Mouse (Mus musculus) heart, embryonic 13.5 days (tissue): ENCODE data around the gene Gpr146. TPM values are rescaled to one million over a fixed set of nuclear protein-coding genes. Genes with fewer than 3 reads are reported as not detected.

Experiments
- ATAC-seq: fragments of 200-750 bp; cut with Nextera tagmentation; 2 replicates; pipeline ENCODE4 v1.8.0; 2017; ENCODE audit warnings: moderate TSS enrichment; ENCODE audit not compliant: insufficient number of reproducible peaks, low FRiP score, low TSS enrichment; ENCODE audit errors: extremely low read depth
- H3K27ac ChIP-seq: fragments of 300-500 bp; sonication (generic); replicated peaks from 2 replicates; pipeline ENCODE4 v1.5.1; 2015; ENCODE audit warnings: moderate library complexity, mild to moderate bottlenecking, inconsistent platforms
- H3K27me3 ChIP-seq: fragments of 300-500 bp; sonication (generic); replicated peaks from 2 replicates; pipeline ENCODE4 v1.6.1; 2015; ENCODE audit warnings: mild to moderate bottlenecking, inconsistent platforms
- H3K36me3 ChIP-seq: fragments of 300-500 bp; sonication (generic); 2 replicates; pipeline ENCODE4 v1.6.1; 2015; ENCODE audit warnings: mild to moderate bottlenecking, inconsistent platforms
- H3K4me1 ChIP-seq: fragments of 300-500 bp; sonication (generic); 2 replicates; pipeline ENCODE4 v1.6.1; 2015; ENCODE audit warnings: inconsistent platforms
- H3K4me2 ChIP-seq: fragments of 300-500 bp; sonication (generic); 2 replicates; pipeline ENCODE4 v1.6.1; 2015; ENCODE audit warnings: inconsistent platforms, mild to moderate bottlenecking, moderate library complexity
- H3K4me3 ChIP-seq: fragments of 300-500 bp; sonication (generic); 2 replicates; pipeline ENCODE4 v1.5.1; 2015; ENCODE audit warnings: moderate library complexity, mild to moderate bottlenecking, inconsistent platforms
- H3K9ac ChIP-seq: fragments of 300-500 bp; sonication (generic); 2 replicates; pipeline ENCODE4 v1.6.1; 2015; ENCODE audit warnings: inconsistent platforms, mild to moderate bottlenecking, moderate library complexity
- H3K9me3 ChIP-seq: fragments of 300-500 bp; sonication (generic); 2 replicates; pipeline ENCODE4 v1.6.1; 2016; ENCODE audit warnings: inconsistent platforms
- WGBS: fragments of 180-500 bp; shearing (Covaris S2); methylation state at CpG from one replicate; pipeline ENCODE4 v1.1.7; 2015; ENCODE audit warnings: mixed read lengths; 5-methylcytosine and 5-hydroxymethylcytosine counted together
- polyA plus RNA-seq: library from polyadenylated mRNA; unstranded; fragments of >200 nt; fragmentation: Nextera tagmentation; extraction: Ambion mirVana; gene quantifications from 2 replicates; pipeline ENCODE4 v1.2.1, GENCODE M21; 2015

Gene Gpr146
- polyA plus RNA-seq, 1 experiment from 2014 or later = 7.0 TPM

DNA sequence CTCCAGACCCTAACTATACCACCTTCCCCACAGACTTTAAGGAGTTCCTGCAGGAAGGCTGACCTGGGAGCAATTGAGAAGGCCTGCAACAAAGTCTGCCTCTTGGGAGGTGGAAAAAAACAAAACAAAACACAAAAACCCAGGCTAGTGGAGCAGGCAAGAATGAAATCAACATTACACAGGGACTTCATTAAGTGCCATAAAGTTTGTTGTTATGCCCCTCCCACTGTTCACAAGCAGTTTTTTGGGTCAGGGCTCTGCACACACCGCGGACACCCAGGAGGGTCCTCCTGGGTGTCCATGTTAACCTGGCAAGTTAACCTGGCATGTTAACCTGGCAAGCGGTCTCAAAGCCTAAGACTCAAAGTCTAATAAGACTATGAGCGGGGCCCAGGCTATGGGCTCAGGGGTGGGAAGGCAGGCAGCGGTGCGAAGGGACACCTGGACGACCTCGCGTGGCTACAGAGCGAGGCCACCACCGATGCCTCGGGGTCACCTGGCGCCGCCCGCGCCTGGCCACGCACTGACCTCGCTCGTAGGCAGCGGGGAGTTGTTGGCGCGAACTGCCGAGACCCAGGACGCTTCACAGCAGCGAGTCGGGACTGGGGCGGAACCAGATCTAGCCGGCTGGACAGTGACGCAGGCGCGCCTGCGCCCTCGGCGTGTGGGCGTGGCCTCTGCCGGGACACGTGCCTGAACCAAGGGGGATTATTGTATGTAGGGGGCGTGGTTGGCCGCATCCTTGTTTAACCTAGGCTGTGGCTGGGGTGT is 5.7 kb upstream of the Gpr146 start:
- Histone ChIP-seq H3K9ac (peak overlapping the region; percentile 96), H3K27me3 (no peaks in the 10 kb centered on the region), H3K27ac (peak overlapping the region; percentile 87), H3K4me2 (peak overlapping the region; percentile 88), H3K4me1 (peaks cover 49% of the 10 kb centered on the region), H3K4me3 (peak overlapping the region; percentile 72), H3K36me3 (no peaks in the 10 kb centered on the region), H3K9me3 (no peaks in the 10 kb centered on the region)
- peak; percentile 89 for ATAC-seq
- WGBS = 2% methylated on average over 39 of the region's 39 CpGs

DNA sequence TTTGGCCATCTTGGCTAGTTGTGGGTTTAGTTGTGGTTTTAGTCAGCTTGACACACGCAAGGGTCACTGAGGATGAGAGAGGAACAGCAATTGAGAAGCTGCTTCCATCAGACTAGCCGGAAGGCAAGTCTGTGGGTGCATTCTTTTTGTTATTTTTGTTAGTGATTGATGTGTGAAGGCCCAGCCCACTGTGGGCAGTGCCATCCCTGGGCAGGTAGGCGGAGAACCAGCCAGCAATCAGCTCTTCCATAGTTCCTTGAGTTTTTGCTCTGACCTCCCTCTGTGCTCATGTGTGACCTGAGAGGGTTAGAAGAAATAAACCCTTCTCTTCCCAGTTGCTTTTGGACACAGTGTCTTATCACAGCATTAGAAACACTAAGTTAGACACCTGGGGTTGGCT is 4.4 kb upstream of the Gpr146 start:
- H3K27ac ChIP-seq = no peak overlapping the region
- H3K36me3 ChIP-seq = no peaks in the 10 kb centered on the region
- 73% methylated on average over 3 of the region's 3 CpGs for WGBS
- no peaks in the 10 kb centered on the region for H3K27me3 ChIP-seq
- H3K4me1 ChIP-seq = peaks cover 62% of the 10 kb centered on the region
- no peak for ATAC-seq
- no peaks in the 10 kb centered on the region for H3K9me3 ChIP-seq
- H3K4me2 ChIP-seq = no peak overlapping the region
- H3K4me3 ChIP-seq = no peak overlapping the region
- no peak overlapping the region for H3K9ac ChIP-seq

DNA sequence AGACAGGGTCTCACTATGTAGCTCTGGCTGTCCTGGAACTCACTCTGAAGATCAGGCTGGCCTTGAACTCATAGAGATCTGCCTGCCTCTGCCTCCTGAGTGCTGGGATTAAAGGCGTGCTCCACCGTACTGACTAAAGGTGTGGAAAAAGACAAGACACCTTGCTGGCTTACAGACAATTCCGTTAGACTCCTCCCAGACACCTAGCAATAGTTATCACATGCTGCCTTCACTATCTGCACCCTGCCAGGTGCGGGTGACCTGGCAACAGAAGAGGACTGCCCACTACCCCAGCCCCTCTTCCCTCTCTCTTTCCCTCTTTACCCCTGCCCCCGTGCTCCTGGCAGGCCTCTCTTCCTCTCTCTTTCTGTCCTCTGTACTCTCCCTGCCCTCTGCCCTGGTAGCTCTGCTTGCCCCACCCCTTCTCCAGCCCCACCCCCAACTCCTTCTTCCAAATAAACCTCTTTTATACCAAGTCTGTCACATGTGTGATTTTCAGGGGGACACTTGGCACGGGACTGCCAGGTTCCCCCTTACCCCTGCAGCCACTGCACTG is 3.5 kb upstream of the Gpr146 start:
- no peak overlapping the region for H3K9ac ChIP-seq
- H3K27ac ChIP-seq = no peak overlapping the region
- peaks cover 70% of the 10 kb centered on the region for H3K4me1 ChIP-seq
- no peak for ATAC-seq
- H3K36me3 ChIP-seq = no peaks in the 10 kb centered on the region
- no peaks in the 10 kb centered on the region for H3K27me3 ChIP-seq
- H3K4me3 ChIP-seq = no peak overlapping the region
- H3K9me3 ChIP-seq = no peaks in the 10 kb centered on the region
- H3K4me2 ChIP-seq = no peak overlapping the region
- 72% methylated on average over 6 of the region's 6 CpGs for WGBS

DNA sequence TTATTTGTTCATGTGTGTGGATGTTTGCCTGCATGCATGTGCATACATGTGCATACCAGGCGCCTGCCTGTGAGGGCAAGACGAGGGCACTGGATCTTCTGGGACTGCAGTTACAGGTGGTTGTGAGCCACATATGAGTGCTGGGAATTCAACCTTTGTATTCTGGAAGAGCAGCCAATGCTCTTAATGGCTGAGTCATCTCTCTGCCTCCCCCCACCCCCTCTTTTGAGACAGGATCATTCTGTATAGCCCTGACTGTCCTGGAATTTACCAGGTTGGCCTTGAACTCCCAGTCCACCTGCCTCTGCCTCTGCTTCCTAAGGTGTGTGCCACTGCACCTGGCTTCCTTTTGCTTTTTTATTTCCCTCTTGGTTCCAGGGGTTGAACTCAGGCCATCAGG is 2.7 kb upstream of the Gpr146 start:
- H3K27me3 ChIP-seq = no peaks in the 10 kb centered on the region
- H3K27ac ChIP-seq = no peak overlapping the region
- H3K4me1 ChIP-seq = peaks cover 74% of the 10 kb centered on the region
- ATAC-seq = no peak
- H3K4me2 ChIP-seq = no peak overlapping the region
- no peak overlapping the region for H3K9ac ChIP-seq
- no peaks in the 10 kb centered on the region for H3K9me3 ChIP-seq
- no peak overlapping the region for H3K4me3 ChIP-seq
- no peaks in the 10 kb centered on the region for H3K36me3 ChIP-seq
- WGBS = 77% methylated on average over 2 of the region's 2 CpGs

DNA sequence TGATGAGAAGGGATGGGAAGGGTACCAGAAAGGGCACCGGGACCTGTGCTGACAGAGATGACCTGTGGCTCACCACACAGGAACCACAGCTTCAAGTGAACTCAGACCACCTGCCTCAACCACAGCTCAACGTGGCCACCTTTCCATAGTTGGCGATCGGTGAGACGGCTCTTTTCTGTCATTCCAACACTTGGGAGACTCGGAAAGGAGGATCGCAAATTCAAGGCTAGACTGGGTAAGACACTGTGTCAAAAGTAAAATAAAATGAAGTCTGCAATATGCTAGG is 717 bp downstream of the Gpr146 start:
- Histone ChIP-seq H3K4me2 (peak overlapping the region; percentile 78), H3K36me3 (no peaks in the 10 kb centered on the region), H3K27ac (peak overlapping the region; percentile 96), H3K27me3 (no peaks in the 10 kb centered on the region), H3K9ac (peak overlapping the region; percentile 88), H3K4me1 (peaks cover 73% of the 10 kb centered on the region), H3K9me3 (no peaks in the 10 kb centered on the region), H3K4me3 (no peak overlapping the region)
- 72% methylated on average over 7 of the region's 7 CpGs for WGBS
- no peak for ATAC-seq

DNA sequence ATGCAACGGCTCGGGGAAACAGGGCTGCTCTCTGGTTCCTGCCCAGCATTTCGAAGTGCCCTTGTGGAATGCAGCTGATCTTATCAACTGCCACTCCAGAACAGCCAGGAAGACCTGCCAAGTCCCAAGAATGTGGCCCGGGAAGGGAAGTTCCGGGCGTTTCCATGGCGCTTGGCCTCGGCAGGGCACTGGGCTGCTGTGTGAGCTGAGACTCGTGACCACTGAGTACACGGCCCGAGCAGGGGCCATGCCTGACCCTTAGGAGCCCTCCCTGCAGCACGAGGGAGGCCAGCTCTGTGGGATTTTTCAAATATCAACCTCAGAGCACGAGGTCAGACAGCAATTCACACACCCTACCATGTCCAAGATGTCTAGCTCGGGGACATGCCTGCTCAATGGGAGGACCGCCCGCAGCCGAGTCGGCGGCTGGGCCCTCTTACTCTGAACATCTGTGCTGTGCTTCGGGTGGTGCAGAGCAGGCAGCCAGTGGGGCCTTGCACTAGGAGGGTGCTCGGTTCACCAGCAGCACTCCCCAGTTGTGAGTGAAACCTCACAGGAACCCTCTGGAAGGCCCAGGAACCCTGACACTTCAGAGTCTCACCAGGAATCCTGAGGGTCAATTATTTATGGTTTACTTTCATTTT is 1.6 kb downstream of the Gpr146 start:
- H3K4me1 ChIP-seq = peaks cover 82% of the 10 kb centered on the region

DNA sequence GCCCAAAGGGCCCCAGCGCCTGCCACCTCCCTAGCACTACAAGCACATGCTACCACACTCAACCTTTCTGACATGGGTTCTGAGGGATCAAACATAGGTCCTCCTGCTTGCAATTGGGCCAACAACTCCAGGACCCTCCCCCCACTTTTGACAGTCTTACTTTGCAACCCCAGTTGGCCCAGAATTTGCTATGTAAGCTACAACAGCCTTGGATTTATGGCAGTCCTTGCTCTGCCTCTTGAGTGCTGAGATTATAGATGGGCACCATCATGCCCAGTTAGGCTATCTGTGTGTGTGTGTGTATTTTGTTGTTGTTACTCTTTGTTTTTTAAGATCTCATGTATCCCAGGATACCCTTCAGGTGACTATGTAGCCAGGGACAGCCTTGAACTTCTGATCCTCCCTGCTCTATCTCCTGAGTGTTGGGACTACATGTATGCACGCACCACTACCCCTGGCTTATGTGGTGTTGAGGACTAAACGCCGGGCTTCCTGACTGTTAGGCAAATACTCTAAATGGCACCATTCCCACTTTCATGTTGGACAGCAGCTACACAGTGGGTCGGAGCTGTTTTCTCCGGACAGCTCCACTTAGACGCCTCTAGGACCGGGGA is 2.4 kb downstream of the Gpr146 start:
- peak overlapping the region; percentile 96 for H3K27ac ChIP-seq
- H3K27me3 ChIP-seq = no peaks in the 10 kb centered on the region
- H3K36me3 ChIP-seq = no peaks in the 10 kb centered on the region
- peak overlapping the region; percentile 78 for H3K4me2 ChIP-seq
- WGBS = 18% methylated on average over 8 of the region's 8 CpGs
- peak overlapping the region; percentile 88 for H3K9ac ChIP-seq
- no peaks in the 10 kb centered on the region for H3K9me3 ChIP-seq
- peak overlapping the region; percentile 73 for H3K4me3 ChIP-seq
- ATAC-seq = peak; percentile 0; the same call in 1 of the 2 replicates
- peaks cover 90% of the 10 kb centered on the region for H3K4me1 ChIP-seq

More for the DNA sequence above, 1.6 kb downstream of the Gpr146 start:
- no peaks in the 10 kb centered on the region for H3K27me3 ChIP-seq
- peak overlapping the region; percentile 78 for H3K4me2 ChIP-seq
- H3K27ac ChIP-seq = peak overlapping the region; percentile 96
- no peaks in the 10 kb centered on the region for H3K9me3 ChIP-seq
- H3K36me3 ChIP-seq = no peaks in the 10 kb centered on the region
- 18% methylated on average over 21 of the region's 21 CpGs for WGBS
- peak overlapping the region; percentile 88 for H3K9ac ChIP-seq
- no peak for ATAC-seq
- H3K4me3 ChIP-seq = peak overlapping the region; percentile 6

DNA sequence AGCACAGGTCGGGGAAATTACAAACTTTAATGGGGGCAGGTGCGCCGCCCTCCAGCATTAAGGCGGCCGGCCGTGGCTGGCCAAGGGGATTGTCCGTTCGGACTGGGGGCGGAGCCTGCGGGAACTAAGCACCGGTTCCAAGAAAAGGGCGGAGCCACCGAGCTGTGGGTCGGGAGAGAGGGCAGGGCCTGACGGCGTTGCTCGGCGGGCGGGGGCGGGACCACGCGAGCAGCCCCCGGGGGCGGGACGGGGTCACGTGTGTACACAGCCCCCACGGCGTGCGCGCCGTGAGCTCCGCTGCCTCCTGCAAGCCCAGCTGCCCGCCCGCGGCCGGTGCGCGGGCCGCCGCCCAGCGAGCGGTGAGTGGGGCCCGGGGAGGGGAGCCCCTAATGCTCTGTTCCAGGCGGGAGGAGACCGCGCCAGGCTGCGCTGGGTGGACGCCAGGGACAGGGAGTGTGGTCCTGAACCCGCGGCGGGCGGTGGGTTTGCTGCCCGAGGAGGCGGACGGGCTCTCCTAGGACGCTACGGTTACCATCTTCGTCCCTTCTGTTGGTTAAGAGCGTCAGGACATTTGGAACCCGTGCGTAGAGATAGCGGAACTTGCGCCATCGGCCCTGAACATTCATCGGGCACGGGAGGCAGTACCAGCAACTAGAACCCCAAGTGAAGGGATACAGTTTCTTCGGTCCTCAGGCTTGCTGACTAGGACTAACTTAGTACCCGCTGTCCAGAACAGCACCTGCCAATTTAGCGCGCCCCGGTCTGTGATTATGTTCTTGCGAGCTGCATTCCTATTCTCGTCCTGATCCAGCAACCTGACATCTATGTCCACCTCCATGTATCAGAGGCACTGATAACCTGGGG is 3.1 kb downstream of the Gpr146 start:
- 1% methylated on average over 72 of the region's 73 CpGs for WGBS
- peak overlapping the region; percentile 88 for H3K9ac ChIP-seq

DNA sequence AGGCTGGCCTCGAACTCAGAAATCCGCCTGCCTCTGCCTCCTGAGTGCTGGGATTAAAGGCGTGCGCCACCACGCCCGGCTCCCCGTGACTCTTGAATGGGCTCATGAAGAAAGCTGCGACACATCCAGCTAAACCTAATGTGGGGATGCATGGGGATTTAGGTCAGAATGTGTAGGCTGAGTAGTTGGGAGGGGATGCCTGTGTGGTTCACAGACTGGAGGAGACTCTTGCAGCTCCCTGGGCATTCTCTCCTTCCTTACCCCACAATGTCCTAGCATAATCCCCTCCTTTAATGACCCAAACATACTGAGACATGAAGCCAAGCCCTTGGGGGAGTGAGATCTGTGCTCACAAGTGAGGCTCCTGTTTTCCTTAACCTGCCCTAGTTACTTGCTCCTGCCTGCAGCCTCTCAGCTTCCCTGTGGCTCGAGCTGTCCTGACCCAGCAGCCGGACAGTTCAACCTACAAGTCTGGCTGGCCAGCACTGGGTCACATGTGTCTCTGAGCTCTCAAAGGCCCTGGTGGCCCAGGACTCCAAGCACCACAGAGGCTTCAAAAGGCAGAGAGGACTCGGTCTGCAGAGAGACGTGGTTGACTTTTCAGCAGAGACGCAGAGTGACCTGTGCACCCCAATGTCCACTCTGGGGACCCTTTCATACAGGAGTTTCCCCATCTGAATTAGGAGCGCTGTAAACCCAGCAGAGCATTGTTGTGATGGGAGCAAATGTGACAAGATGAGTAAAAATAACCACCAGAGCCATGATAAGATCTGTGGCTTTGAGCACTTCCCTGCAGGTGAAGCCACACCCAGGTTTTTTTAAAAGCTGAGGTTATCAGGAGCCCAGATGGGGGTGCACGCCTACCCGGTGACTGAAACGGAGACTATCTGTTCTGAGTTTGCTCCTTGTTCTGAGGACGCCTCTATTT is 4.4 kb downstream of the Gpr146 start:
- H3K36me3 ChIP-seq = no peaks in the 10 kb centered on the region; the same call in 1 of the 2 replicates
- WGBS = 51% methylated on average over 18 of the region's 18 CpGs
- peak overlapping the region; percentile 96 for H3K27ac ChIP-seq
- H3K9ac ChIP-seq = peak overlapping the region; percentile 88
- H3K9me3 ChIP-seq = no peaks in the 10 kb centered on the region
- peaks cover 90% of the 10 kb centered on the region for H3K4me1 ChIP-seq
- H3K4me3 ChIP-seq = peak overlapping the region; percentile 73
- H3K27me3 ChIP-seq = no peaks in the 10 kb centered on the region
- ATAC-seq = no peak
- peak overlapping the region; percentile 78 for H3K4me2 ChIP-seq

More for the DNA sequence above, 3.1 kb downstream of the Gpr146 start:
- Histone ChIP-seq H3K27ac (peak overlapping the region; percentile 96), H3K9me3 (no peaks in the 10 kb centered on the region), H3K4me2 (peak overlapping the region; percentile 78), H3K4me3 (peak overlapping the region; percentile 73), H3K27me3 (no peaks in the 10 kb centered on the region), H3K4me1 (peaks cover 95% of the 10 kb centered on the region), H3K36me3 (no peaks in the 10 kb centered on the region; the same call in 1 of the 2 replicates)
- ATAC-seq = peak; percentile 83

DNA sequence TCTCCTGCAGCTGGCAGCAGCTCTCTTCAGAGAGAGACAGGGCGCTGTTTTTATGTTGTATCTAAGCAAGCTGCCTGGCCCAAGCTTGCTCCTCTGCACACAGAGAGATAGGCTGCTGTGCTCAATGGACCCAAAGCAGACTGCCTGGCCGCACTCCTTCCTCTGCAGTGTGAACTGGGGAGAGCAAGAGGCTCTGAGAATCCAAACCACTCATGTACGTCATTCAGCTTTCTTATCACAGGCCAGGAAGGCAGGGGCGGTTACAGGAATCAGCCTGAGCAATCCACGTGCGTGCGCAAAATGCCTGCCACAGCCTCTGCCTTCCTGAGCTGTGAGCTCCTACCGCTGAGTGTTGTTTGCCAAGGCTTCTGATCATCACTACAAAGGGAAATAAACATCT is 5.3 kb downstream of the Gpr146 start:
- Histone ChIP-seq H3K9me3 (no peaks in the 10 kb centered on the region), H3K4me3 (peak overlapping the region; percentile 73), H3K36me3 (no peaks in the 10 kb centered on the region; the same call in 1 of the 2 replicates), H3K27ac (peak overlapping the region; percentile 96), H3K9ac (peak overlapping the region; percentile 88), H3K4me2 (peak overlapping the region; percentile 78), H3K27me3 (no peaks in the 10 kb centered on the region), H3K4me1 (peaks cover 88% of the 10 kb centered on the region)
- WGBS = 6% methylated on average over 8 of the region's 8 CpGs
- ATAC-seq = peak; percentile 3; the same call in 1 of the 2 replicates
